Mouse (Mus musculus): ENCODE measurements around the gene Scyl3. TPM values are rescaled to one million over a fixed set of nuclear protein-coding genes. Genes with fewer than 3 reads are reported as not detected.
A peak's percentile ranks its signal among the peaks of the same experiment; 100 is the strongest.

Scyl3 gene
- polyA plus RNA-seq, 2 experiments, result 7.2 to 10.2 TPM

DNA sequence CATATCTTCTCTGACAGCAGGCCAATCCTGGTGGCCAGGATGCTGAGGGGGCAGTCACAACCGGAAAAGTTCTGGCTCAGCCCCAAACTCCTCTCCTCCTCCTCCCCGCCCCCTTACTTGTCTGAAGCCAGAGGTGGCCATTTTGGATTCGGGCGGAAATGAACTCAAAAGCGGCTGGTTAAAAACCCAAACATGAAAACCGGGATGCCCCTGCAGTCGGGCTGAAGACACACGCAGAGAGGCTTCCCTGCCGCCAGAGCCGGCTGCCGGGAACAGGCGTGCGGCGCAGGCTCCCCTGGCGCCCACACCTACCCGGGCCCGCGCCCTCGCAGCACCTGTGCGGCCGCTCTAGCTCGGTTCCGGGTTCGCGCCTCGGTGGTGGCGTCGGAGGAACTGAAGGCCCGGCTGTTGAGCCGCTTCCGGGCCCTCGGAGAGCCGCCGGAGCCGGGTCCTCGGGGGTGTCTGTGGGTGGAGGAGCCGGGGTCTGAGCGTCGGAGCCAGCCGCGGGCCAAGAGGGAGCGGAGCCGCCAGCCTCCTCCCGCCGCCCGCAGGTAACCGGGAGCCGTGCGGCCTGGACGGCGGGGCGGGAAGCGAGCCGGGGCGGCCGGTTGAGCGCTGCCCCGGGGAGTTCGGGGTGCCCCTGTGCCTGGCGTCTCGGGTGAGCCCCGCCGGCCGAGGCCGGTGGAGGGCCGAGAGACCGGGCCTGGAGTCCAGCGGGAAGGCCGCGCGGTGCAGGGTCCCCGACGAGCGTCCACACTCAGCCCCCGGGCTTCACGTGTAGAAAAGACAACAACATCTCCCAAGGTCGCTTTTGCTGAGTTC, 947 bp downstream of the Scyl3 start:
- peaks cover 5 to 19% of the 10 kb centered on the region in 2 experiments; a peak in 3 of 4 replicates for H3K4me1 ChIP-seq (replicated peaks; ENCODE audit: control insufficient read depth in 2 of 2, insufficient read depth in 2 of 2, low read length in 1 of 2)
- ATAC-seq (ENCODE audit: insufficient read depth), result peak; percentile 91
- peaks cover 13% of the 10 kb centered on the region for H3K36me3 ChIP-seq (replicated peaks; ENCODE audit: control insufficient read depth, insufficient read depth, low read depth)
- H3K4me3 ChIP-seq (ENCODE audit: insufficient read depth in 1 of 2, low read depth in 2 of 2, low read length in 2 of 2), result peak overlapping the region; percentile 80 to 94
- peak overlapping the region; percentile 92 for H3K9ac ChIP-seq (replicated peaks)
- DNase-seq (ENCODE audit: low read depth in 3 of 3, low spot score in 3 of 3), result peak; percentile 77 to 78 (median 77)
- TF ChIP-seq EP300 (IDR thresholded peaks at IDR 0.05; ENCODE audit: low read depth) (no peak), CTCF (IDR thresholded peaks at IDR 0.05; ENCODE audit: low read depth) (0 out of 2 replicates have a peak, but pooled peaks have one; percentile 10)
- H3K9me3 ChIP-seq (ENCODE audit: control insufficient read depth, low read length), result no peaks in the 10 kb centered on the region
- peak overlapping the region; percentile 70 for H3K4me2 ChIP-seq (ENCODE audit: low read depth)
- WGBS (ENCODE audit: insufficient replicate concordance), result under 1% methylated on average over 77 of the region's 77 CpGs
- H3K27me3 ChIP-seq (ENCODE audit: control insufficient read depth, insufficient read depth, low read length), result no peaks in the 10 kb centered on the region
- peak overlapping the region; percentile 52; the same call in 1 of the 2 replicates for H3K27ac ChIP-seq

DNA sequence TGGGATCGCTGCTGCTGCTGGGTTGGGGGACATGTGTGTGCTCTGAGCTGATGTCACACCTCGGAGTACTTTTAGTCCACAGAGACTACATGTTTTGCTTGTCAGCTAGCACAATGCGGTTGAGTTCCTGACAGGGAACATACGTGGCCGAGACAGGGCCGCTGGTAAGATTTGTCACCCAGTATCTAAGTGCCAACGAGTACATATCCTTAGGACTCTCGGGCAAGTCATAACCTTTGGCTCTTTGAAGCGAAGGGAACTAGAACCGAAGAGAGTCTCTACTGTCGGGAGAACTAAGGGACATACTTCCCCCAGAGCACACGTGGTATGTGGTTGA, 1.5 kb downstream of the Scyl3 start:
- peak overlapping the region; percentile 70 for H3K4me2 ChIP-seq (ENCODE audit: low read depth)
- no peak for TF ChIP-seq CTCF (IDR thresholded peaks at IDR 0.05; ENCODE audit: low read depth)
- ATAC-seq (ENCODE audit: insufficient read depth), result peak; percentile 19

DNA sequence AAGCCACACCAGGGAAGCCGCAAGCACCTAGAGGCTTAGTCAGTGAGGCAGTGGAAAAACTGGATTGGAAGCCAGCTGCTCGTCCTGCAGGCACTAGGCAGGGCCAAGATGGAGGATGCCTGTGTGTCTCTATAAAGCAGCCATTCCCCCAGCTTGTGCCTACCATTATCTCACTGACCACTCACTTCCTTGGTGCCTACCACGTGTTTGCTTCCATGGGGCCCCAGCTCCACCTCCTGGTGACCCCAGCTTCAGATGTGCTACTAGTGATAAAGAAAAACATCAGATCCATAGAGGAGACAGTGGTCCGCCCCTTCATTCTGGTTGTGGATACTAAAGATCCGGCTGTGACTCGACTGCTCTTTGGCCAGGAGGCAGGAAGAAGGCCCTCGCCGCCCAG, 2.9 kb downstream of the Scyl3 start:
- H3K4me2 ChIP-seq (ENCODE audit: low read depth), result peak overlapping the region; percentile 70
- H3K9me3 ChIP-seq (ENCODE audit: control insufficient read depth, low read length), result no peaks in the 10 kb centered on the region
- H3K27ac ChIP-seq, result no peak overlapping the region
- WGBS (ENCODE audit: insufficient replicate concordance), result 47% methylated on average over 8 of the region's 8 CpGs
- no peak overlapping the region for H3K9ac ChIP-seq (replicated peaks)
- H3K4me3 ChIP-seq (ENCODE audit: insufficient read depth in 1 of 2, low read depth in 2 of 2, low read length in 2 of 2), result peak overlapping the region; percentile 15 to 80; a peak in 3 of 4 replicates
- H3K27me3 ChIP-seq (ENCODE audit: control insufficient read depth, insufficient read depth, low read length), result no peaks in the 10 kb centered on the region
- TF ChIP-seq EP300 (IDR thresholded peaks at IDR 0.05; ENCODE audit: low read depth), result no peak
- TF ChIP-seq CTCF (IDR thresholded peaks at IDR 0.05; ENCODE audit: low read depth), result no peak
- DNase-seq (ENCODE audit: low read depth in 3 of 3, low spot score in 3 of 3), result peak in 2 of 3 experiments; percentile 18 to 26
- ATAC-seq (ENCODE audit: insufficient read depth), result peak; percentile 8; the same call in 1 of the 2 replicates
- peaks cover 5 to 19% of the 10 kb centered on the region in 2 experiments; a peak in 3 of 4 replicates for H3K4me1 ChIP-seq (replicated peaks; ENCODE audit: control insufficient read depth in 2 of 2, insufficient read depth in 2 of 2, low read length in 1 of 2)
- peaks cover 24% of the 10 kb centered on the region for H3K36me3 ChIP-seq (replicated peaks; ENCODE audit: control insufficient read depth, insufficient read depth, low read depth)

More for the DNA sequence above, 1.5 kb downstream of the Scyl3 start:
- H3K27me3 ChIP-seq (ENCODE audit: control insufficient read depth, insufficient read depth, low read length), result no peaks in the 10 kb centered on the region
- H3K27ac ChIP-seq, result no peak overlapping the region
- H3K36me3 ChIP-seq (replicated peaks; ENCODE audit: control insufficient read depth, insufficient read depth, low read depth), result peaks cover 14% of the 10 kb centered on the region
- H3K9ac ChIP-seq (replicated peaks), result peak overlapping the region; percentile 92
- WGBS (ENCODE audit: insufficient replicate concordance), result under 1% methylated on average over 12 of the region's 12 CpGs
- peak in 1 of 3 experiments; percentile 22 for DNase-seq (ENCODE audit: low read depth in 3 of 3, low spot score in 3 of 3)
- peak overlapping the region; percentile 80 to 94 for H3K4me3 ChIP-seq (ENCODE audit: insufficient read depth in 1 of 2, low read depth in 2 of 2, low read length in 2 of 2)
- H3K4me1 ChIP-seq (replicated peaks; ENCODE audit: control insufficient read depth in 2 of 2, insufficient read depth in 2 of 2, low read length in 1 of 2), result peaks cover 5 to 19% of the 10 kb centered on the region in 2 experiments; a peak in 3 of 4 replicates
- H3K9me3 ChIP-seq (ENCODE audit: control insufficient read depth, low read length), result no peaks in the 10 kb centered on the region

DNA sequence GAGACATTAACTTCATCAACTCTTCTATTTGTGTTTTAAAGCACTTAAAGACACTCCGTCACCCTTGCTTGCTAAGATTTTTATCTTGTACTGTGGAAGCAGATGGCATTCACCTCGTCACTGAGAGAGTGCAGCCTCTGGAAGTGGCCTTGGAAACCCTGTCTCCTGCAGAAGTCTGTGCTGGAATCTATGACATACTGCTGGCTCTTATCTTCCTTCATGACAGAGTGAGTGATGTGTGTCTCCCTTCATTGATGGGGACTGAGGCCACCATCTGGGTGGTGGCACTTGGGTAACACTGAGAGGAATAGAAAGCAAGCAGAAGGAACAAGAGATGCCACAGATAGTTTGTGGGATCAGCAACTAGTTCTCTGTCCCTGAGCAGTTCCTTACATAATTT, 5.7 kb downstream of the Scyl3 start:
- 71% methylated on average over 2 of the region's 2 CpGs for WGBS (ENCODE audit: insufficient replicate concordance)
- DNase-seq (ENCODE audit: low read depth in 3 of 3, low spot score in 3 of 3), result no peak
- H3K36me3 ChIP-seq (replicated peaks; ENCODE audit: control insufficient read depth, insufficient read depth, low read depth), result peaks cover 37% of the 10 kb centered on the region
- no peak overlapping the region for H3K27ac ChIP-seq
- H3K4me1 ChIP-seq (replicated peaks; ENCODE audit: control insufficient read depth in 2 of 2, insufficient read depth in 2 of 2, low read length in 1 of 2), result peaks cover 5 to 14% of the 10 kb centered on the region in 2 experiments; a peak in 3 of 4 replicates
- no peak for ATAC-seq (ENCODE audit: insufficient read depth)
- TF ChIP-seq EP300 (IDR thresholded peaks at IDR 0.05; ENCODE audit: low read depth) (no peak), CTCF (IDR thresholded peaks at IDR 0.05; ENCODE audit: low read depth) (no peak)
- H3K9me3 ChIP-seq (ENCODE audit: control insufficient read depth, low read length), result no peaks in the 10 kb centered on the region
- no peak overlapping the region for H3K4me3 ChIP-seq (ENCODE audit: insufficient read depth in 1 of 2, low read depth in 2 of 2, low read length in 2 of 2)
- H3K4me2 ChIP-seq (ENCODE audit: low read depth), result no peak overlapping the region
- no peak overlapping the region for H3K9ac ChIP-seq (replicated peaks)
- H3K27me3 ChIP-seq (ENCODE audit: control insufficient read depth, insufficient read depth, low read length), result no peaks in the 10 kb centered on the region

DNA sequence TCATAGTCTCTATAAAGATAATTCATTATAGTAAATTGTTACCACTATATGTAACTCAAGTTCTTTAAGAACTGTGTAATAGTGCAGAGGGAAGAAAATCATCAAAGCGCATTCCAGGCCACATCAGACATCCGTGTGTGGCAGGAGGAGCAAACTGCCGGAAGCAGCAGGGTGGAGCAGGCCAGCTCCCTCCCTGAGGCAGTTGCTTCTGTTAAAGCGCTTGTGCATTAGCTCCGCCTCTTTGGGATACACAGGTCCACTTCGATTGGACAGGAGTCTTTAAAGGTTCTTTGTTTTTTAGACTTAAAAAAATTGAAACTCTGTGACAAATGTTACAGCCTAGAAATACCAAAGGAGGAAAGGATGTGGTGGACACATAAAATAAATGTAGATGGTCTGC, 13.2 kb downstream of the Scyl3 start:
- no peaks in the 10 kb centered on the region for H3K4me1 ChIP-seq (replicated peaks; ENCODE audit: control insufficient read depth in 2 of 2, insufficient read depth in 2 of 2, low read length in 1 of 2)
- no peak for DNase-seq (ENCODE audit: low read depth in 3 of 3, low spot score in 3 of 3)
- ATAC-seq (ENCODE audit: insufficient read depth), result no peak
- H3K27ac ChIP-seq, result no peak overlapping the region
- no peak overlapping the region for H3K4me3 ChIP-seq (ENCODE audit: insufficient read depth in 1 of 2, low read depth in 2 of 2, low read length in 2 of 2)
- H3K36me3 ChIP-seq (replicated peaks; ENCODE audit: control insufficient read depth, insufficient read depth, low read depth), result peaks cover 49% of the 10 kb centered on the region
- whole genome bisulfite sequencing (ENCODE audit: insufficient replicate concordance), result 70% methylated on average over 6 of the region's 6 CpGs
- no peak overlapping the region for H3K9ac ChIP-seq (replicated peaks)
- H3K4me2 ChIP-seq (ENCODE audit: low read depth), result no peak overlapping the region
- TF ChIP-seq EP300 (IDR thresholded peaks at IDR 0.05; ENCODE audit: low read depth), result no peak
- TF ChIP-seq CTCF (IDR thresholded peaks at IDR 0.05; ENCODE audit: low read depth), result no peak
- no peaks in the 10 kb centered on the region for H3K27me3 ChIP-seq (ENCODE audit: control insufficient read depth, insufficient read depth, low read length)
- no peaks in the 10 kb centered on the region for H3K9me3 ChIP-seq (ENCODE audit: control insufficient read depth, low read length)

Data from liver, embryonic 14.5 days (tissue).